Mouse (Mus musculus) small intestine, adult 2 months (tissue): Measurements from ENCODE around the gene B3galnt1.

ENCODE experiments used
- CTCF ChIP-seq: fragments of 200-500 bp; IDR thresholded peaks from 2 replicates; pipeline ENCODE4 v1.5.1; 2012; ENCODE audit warnings: low read depth, mild to moderate bottlenecking, control low read depth, inconsistent platforms, low read length, moderate library complexity, mixed read lengths; ENCODE audit not compliant: insufficient replicate concordance, insufficient read length; ENCODE audit errors: extremely low read depth
- POLR2A ChIP-seq: fragments of 200-500 bp; IDR thresholded peaks from 2 replicates; pipeline ENCODE4 v1.6.1; 2012; ENCODE audit warnings: low read depth, mild to moderate bottlenecking, control low read depth, inconsistent platforms, low read length, moderate library complexity

GRCm38 (mm10) chr3:69559975-69560330 lies 38.8 kb downstream of the B3galnt1 start:
- TF ChIP-seq POLR2A (no peak), CTCF (no peak)
